ENCODE assay signal across 9 mouse cellular contexts in the genomic region with DNA sequence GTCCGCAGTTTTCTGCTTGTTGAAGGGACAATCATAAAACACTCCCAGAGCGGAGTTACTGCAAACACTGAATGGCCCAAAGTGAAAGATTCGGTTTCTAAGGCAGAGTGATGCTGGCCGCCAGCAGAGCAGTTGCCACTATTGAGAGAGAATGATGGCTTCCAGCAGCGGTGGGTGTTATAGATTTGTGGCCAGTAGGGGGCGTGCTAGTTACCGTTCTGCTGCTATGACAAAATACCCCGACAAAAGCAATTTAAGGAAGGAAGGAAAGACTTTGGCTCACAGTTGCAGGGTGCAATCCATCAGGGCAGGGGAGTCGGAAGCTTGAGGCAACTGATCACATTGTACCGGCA.
DNase-seq lines count a peak whose midpoint lies in the region; ATAC-seq and TF ChIP-seq lines count a peak whose summit lies in the region.
"Had no signal": no experiment of that assay in that cellular context is flagged by ENCODE, and none has a peak within 500 bp of the region (broad histone marks: within the 10 kb centered on the region; RNA-seq: fewer than 3 reads in every experiment).

No protein-coding gene starts in this region.

- 40% methylated on average over 10 of the region's 10 CpGs for WGBS in forebrain, embryonic 13.5 days
- WGBS in kidney, adult 2 months = 31% methylated on average over 10 of the region's 10 CpGs
- WGBS in liver, postnatal 0 days (ENCODE audit: insufficient replicate concordance) = 29% methylated on average over 10 of the region's 10 CpGs

- H3K9me3 ChIP-seq in forebrain, embryonic 13.5 days (replicated peaks) = no peaks in the 10 kb centered on the region
- H3K9me3 ChIP-seq in liver, postnatal 0 days (ENCODE audit: low read length) = no peaks in the 10 kb centered on the region

- no peaks in the 10 kb centered on the region for H3K27me3 ChIP-seq in forebrain, embryonic 13.5 days
- no peaks in the 10 kb centered on the region for H3K27me3 ChIP-seq in kidney, adult 2 months (replicated peaks; ENCODE audit: control insufficient read depth, insufficient read depth, low read length)
- H3K27me3 ChIP-seq in liver, postnatal 0 days (ENCODE audit: insufficient read depth, low read length) = peaks cover 10% of the 10 kb centered on the region; the same call in 1 of the 2 replicates

- TF ChIP-seq CTCF in kidney, adult 2 months (conservative IDR thresholded peaks at IDR 0.05; ENCODE audit: insufficient read depth, insufficient read length, low read depth, low read length) = peak; percentile 20; the same call in 1 of the 2 replicates
- TF ChIP-seq CTCF in liver, postnatal 0 days (IDR thresholded peaks at IDR 0.05; ENCODE audit: low read depth) = peak; percentile 66

- no peak overlapping the region for H3K9ac ChIP-seq in forebrain, embryonic 13.5 days
- H3K9ac ChIP-seq in liver, postnatal 0 days (replicated peaks) = no peak overlapping the region

- no peak overlapping the region for H3K27ac ChIP-seq in forebrain, embryonic 13.5 days
- H3K27ac ChIP-seq in kidney, adult 2 months (ENCODE audit: insufficient read depth, low read depth, low read length) = 0 out of 2 replicates have a peak overlapping the region, but pooled peaks have one; percentile 37
- peak overlapping the region; percentile 24 for H3K27ac ChIP-seq in liver, postnatal 0 days (ENCODE audit: low read depth)

- H3K36me3 ChIP-seq in forebrain, embryonic 13.5 days (ENCODE audit: poor library complexity, severe bottlenecking) = no peaks in the 10 kb centered on the region
- no peaks in the 10 kb centered on the region for H3K36me3 ChIP-seq in kidney, adult 2 months (ENCODE audit: control insufficient read depth, insufficient read depth, low read length)
- no peaks in the 10 kb centered on the region for H3K36me3 ChIP-seq in liver, postnatal 0 days (replicated peaks; ENCODE audit: insufficient read depth, low read length)

- no peak overlapping the region; the same call in 1 of the 2 replicates for H3K4me3 ChIP-seq in forebrain, embryonic 13.5 days
- H3K4me3 ChIP-seq in kidney, adult 2 months (ENCODE audit: insufficient read depth, low read depth, low read length) = no peak overlapping the region
- no peak overlapping the region for H3K4me3 ChIP-seq in liver, postnatal 0 days (ENCODE audit: low read depth, low read length)
- H3K4me3 ChIP-seq: erythroblast, embryonic 14.5 days had no signal

- peak; percentile 11 for DNase-seq in layer of hippocampus, adult 11-12 months (ENCODE audit: low spot score)
- no peak for DNase-seq in layer of hippocampus, adult 9-11 months
- peak; percentile 27 for DNase-seq in kidney, adult 2 months
- DNase-seq in liver, postnatal 0 days = peak; percentile 50
- peak; percentile 61 for DNase-seq in retina, embryonic 14.5 days (ENCODE audit: low spot score)
- DNase-seq in urinary bladder, postnatal 14 days (ENCODE audit: low spot score) = no peak

- no peak for TF ChIP-seq EP300 in liver, postnatal 0 days (IDR thresholded peaks at IDR 0.05; ENCODE audit: low read depth)

- peaks cover 12% of the 10 kb centered on the region for H3K4me1 ChIP-seq in forebrain, embryonic 13.5 days
- no peaks in the 10 kb centered on the region for H3K4me1 ChIP-seq in kidney, adult 2 months (ENCODE audit: control insufficient read depth, insufficient read depth, low read length)
- peaks cover 12% of the 10 kb centered on the region for H3K4me1 ChIP-seq in liver, postnatal 0 days (ENCODE audit: insufficient read depth)

- ATAC-seq in activated CD4-positive, CD25-positive, alpha-beta regulatory T cell, adult 4 months = peak; percentile 38
- ATAC-seq in forebrain, embryonic 13.5 days = no peak
- ATAC-seq in liver, postnatal 0 days = peak; percentile 16; the same call in 1 of the 2 replicates

- peak overlapping the region; percentile 61; the same call in 1 of the 2 replicates for H3K4me2 ChIP-seq in forebrain, embryonic 13.5 days
- peak overlapping the region; percentile 66 for H3K4me2 ChIP-seq in liver, postnatal 0 days (ENCODE audit: low read depth, low read length)

- no peak for TF ChIP-seq POLR2A in kidney, adult 2 months (IDR thresholded peaks at IDR 0.05; ENCODE audit: low read depth, low read length)

Comparison
In these comparisons a context has a peak if more than half of its experiments do, and no peak if none do; other contexts are left out.
1. DNase-seq: peak in layer of hippocampus, adult 11-12 months (single experiment), kidney, adult 2 months (single experiment), liver, postnatal 0 days (single experiment) and retina, embryonic 14.5 days (single experiment); none in layer of hippocampus, adult 9-11 months (single experiment) and urinary bladder, postnatal 14 days (single experiment).